Mouse (Mus musculus): ENCODE results near the gene Sv2a. TPM values are rescaled to one million over a fixed set of nuclear protein-coding genes. Genes with fewer than 3 reads are reported as not detected.
A peak's percentile ranks its signal among the peaks of the same experiment; 100 is the strongest.
"Not testable (repeated sequence)": the region's sequence is repeated elsewhere in the genome, so short reads cannot be mapped to it uniquely, and the experiment has no call there.

Sv2a gene
- total RNA-seq, 2 experiments from 2014 or later, result 19.3 to 20.6 TPM

GRCm38 (mm10) chr3:96174042-96174441 is 6.9 kb upstream of the Sv2a start:
- DNase-seq, result not testable (repeated sequence)

GRCm38 (mm10) chr3:96175251-96175650 is 5.7 kb upstream of the Sv2a start:
- DNase-seq, result no peak

- DNase-seq, result no peak
Measured at GRCm38 (mm10) chr3:96178427-96178826, 2.5 kb upstream of the Sv2a start.

- DNase-seq, result no peak
Measured at GRCm38 (mm10) chr3:96178902-96179301, 2.0 kb upstream of the Sv2a start.

- DNase-seq, result peak; percentile 65
Measured at GRCm38 (mm10) chr3:96179531-96179930, 1.4 kb upstream of the Sv2a start.

GRCm38 (mm10) chr3:96181510-96182381 is 795 bp downstream of the Sv2a start:
- no peak for DNase-seq

- DNase-seq, result no peak
Measured at GRCm38 (mm10) chr3:96182382-96182776, 1.4 kb downstream of the Sv2a start.

- peak; percentile 29 for DNase-seq
Measured at GRCm38 (mm10) chr3:96192977-96193376, 12.0 kb downstream of the Sv2a start.

- DNase-seq, result no peak
Measured at GRCm38 (mm10) chr3:96194966-96195365, 14.0 kb downstream of the Sv2a start.

GRCm38 (mm10) chr3:96195616-96196313 is 14.8 kb downstream of the Sv2a start:
- no peak for DNase-seq

- DNase-seq, result no peak
Measured at GRCm38 (mm10) chr3:96196437-96197128, 15.6 kb downstream of the Sv2a start.

- DNase-seq, result peak; percentile 86
Measured at GRCm38 (mm10) chr3:96197129-96197749, 16.3 kb downstream of the Sv2a start.

GRCm38 (mm10) chr3:96198181-96198580 is 17.2 kb downstream of the Sv2a start:
- DNase-seq, result no peak

- not testable (repeated sequence) for DNase-seq
Measured at GRCm38 (mm10) chr3:96198601-96199251, 17.8 kb downstream of the Sv2a start.

GRCm38 (mm10) chr3:96199731-96200130 is 18.8 kb downstream of the Sv2a start:
- DNase-seq, result no peak

GRCm38 (mm10) chr3:96207819-96208218 is 26.9 kb downstream of the Sv2a start:
- DNase-seq, result no peak

- DNase-seq, result peak; percentile 43
Measured at GRCm38 (mm10) chr3:96209242-96209641, 28.3 kb downstream of the Sv2a start.

GRCm38 (mm10) chr3:96219191-96219641 is 38.3 kb downstream of the Sv2a start:
- DNase-seq, result peak; percentile 25

- peak; percentile 68 for DNase-seq
Measured at GRCm38 (mm10) chr3:96219661-96220130, 38.7 kb downstream of the Sv2a start, which contains the start of the genes Bola1 and Hist2h2ab. Gene Bola1 (minus strand): TSS chr3:96219709. Gene Hist2h2ab (plus strand): TSS chr3:96219865.

GRCm38 (mm10) chr3:96220131-96220764 is 39.3 kb downstream of the Sv2a start:
- not testable (repeated sequence) for DNase-seq
